Mouse (Mus musculus) G1E (cell line): ENCODE results near the gene Galntl6. TPM values are rescaled to one million over a fixed set of nuclear protein-coding genes. Genes with fewer than 3 reads are reported as not detected.

Source experiments
- ATAC-seq: 2 replicates; pipeline ENCODE4 v1.8.0; 2016; ENCODE audit warnings: mild to moderate bottlenecking; ENCODE audit not compliant: insufficient number of reproducible peaks, poor library complexity, low FRiP score, severe bottlenecking; ENCODE audit errors: extremely low read depth
- DNase-seq: peaks from one replicate; pipeline ENCODE4 v3.0.0; 2012; ENCODE audit warnings: low spot score
- H3K27me3 ChIP-seq: 2 replicates; pipeline ENCODE4 v1.6.1; 2012; ENCODE audit warnings: mild to moderate bottlenecking, low read length, inconsistent platforms; ENCODE audit not compliant: insufficient read depth
- H3K36me3 ChIP-seq: replicated peaks from 2 replicates; pipeline ENCODE3; 2012; ENCODE audit warnings: mild to moderate bottlenecking, inconsistent platforms
- H3K4me1 ChIP-seq: 2 replicates; pipeline ENCODE4 v1.6.1; 2012; ENCODE audit warnings: low read depth, low read length, inconsistent platforms, mixed read lengths; ENCODE audit not compliant: insufficient read depth
- H3K4me3 ChIP-seq: 2 replicates; pipeline ENCODE4 v1.5.1; 2012; ENCODE audit warnings: low read depth, mild to moderate bottlenecking, inconsistent platforms, low read length, moderate library complexity, mixed read lengths
- H3K9me3 ChIP-seq: replicated peaks from 2 replicates; pipeline ENCODE4 v1.6.1; 2012; ENCODE audit warnings: inconsistent platforms
- CTCF ChIP-seq: IDR thresholded peaks from 2 replicates; pipeline ENCODE4 v1.5.1; 2012; ENCODE audit warnings: low read depth, low read length, inconsistent platforms, mixed read lengths
- GATA1 ChIP-seq: IDR thresholded peaks from 2 replicates; pipeline ENCODE4 v1.6.1; 2012; ENCODE audit warnings: borderline replicate concordance, low read length, inconsistent platforms, mixed read lengths
- GATA2 ChIP-seq: IDR thresholded peaks from 2 replicates; pipeline ENCODE4 v1.6.1; 2012; ENCODE audit warnings: low read depth, low read length, inconsistent platforms, borderline replicate concordance
- POLR2AphosphoS5 ChIP-seq: IDR thresholded peaks from 2 replicates; pipeline ENCODE4 v1.6.1; 2012; ENCODE audit warnings: low read depth, low read length, inconsistent platforms; ENCODE audit not compliant: insufficient replicate concordance
- TAL1 ChIP-seq: conservative IDR thresholded peaks from 2 replicates; pipeline ENCODE4 v1.6.1; 2012; ENCODE audit warnings: low read depth, low read length, inconsistent platforms, mixed read lengths
- polyA plus RNA-seq: library from polyadenylated mRNA; stranded (reverse); fragments of >175 nt; gene quantifications from 2 replicates; pipeline ENCODE4 v1.2.3, GENCODE M21; 2012
- total RNA-seq, 2 experiments: library from RNA; stranded (forward) in 1 of 2; stranded (reverse) in 1 of 2; fragments of 200-1000 nt in 1 of 2; fragments of >200 nt in 1 of 2; fragmentation: Nextera tagmentation in 1 of 2; gene quantifications; 2 replicates each; pipeline ENCODE4 v1.2.3; 2014 to 2017

Gene Galntl6
- total and polyA plus RNA-seq, 3 experiments, result 0.05 TPM; not detected in 2

DNA sequence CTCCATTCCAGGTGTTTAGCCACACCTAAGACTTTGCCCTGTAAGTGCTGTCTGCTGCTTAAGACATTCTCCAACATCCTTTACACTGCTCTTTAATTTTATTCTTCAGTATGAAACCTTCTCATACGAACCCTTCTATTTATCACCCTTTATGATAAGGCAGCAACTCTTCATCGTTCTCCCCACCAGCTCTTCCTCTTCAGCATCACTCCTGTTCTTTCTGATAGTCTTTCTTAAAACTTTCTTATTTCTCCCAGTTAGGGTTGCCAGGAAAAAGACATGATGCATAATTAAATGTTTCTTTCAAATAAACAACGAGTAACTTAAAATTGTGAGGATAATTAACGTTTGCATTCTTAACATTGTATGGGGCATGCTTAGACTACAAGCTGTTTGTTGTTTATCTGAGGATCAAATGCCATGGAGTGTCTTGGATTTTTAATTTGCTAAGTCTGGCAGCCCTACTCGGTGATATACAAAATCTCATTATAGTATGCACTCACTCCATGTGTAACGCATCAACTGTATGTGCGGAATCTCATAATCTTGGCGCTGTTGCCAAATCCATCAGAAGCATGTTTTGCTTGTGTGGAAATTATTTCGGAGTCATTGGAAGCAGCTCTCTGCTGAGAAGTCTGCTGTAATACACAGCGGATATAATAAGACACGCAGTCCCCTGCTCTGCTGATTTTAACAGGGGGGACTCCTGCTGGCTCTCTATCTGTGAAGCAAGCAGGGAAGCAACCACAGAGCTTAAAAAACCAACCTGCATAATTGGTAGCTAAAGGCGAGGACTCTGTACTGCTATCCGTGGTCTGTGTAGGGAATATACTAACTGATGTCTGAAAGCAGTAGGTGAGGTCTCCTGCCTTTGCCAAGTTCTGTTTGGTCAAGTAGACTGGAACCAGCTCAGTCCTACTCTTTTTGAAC lies 1069.7 kb downstream of the Galntl6 start:
- Histone ChIP-seq H3K4me3 (no peak overlapping the region), H3K36me3 (no peaks in the 10 kb centered on the region), H3K9me3 (no peaks in the 10 kb centered on the region), H3K4me1 (no peaks in the 10 kb centered on the region), H3K27me3 (peaks cover 5% of the 10 kb centered on the region; the same call in 1 of the 2 replicates)
- TF ChIP-seq CTCF (no peak), TAL1 (no peak), GATA1 (no peak), GATA2 (no peak), POLR2AphosphoS5 (no peak)
- DNase-seq, result no peak
- ATAC-seq, result no peak

DNA sequence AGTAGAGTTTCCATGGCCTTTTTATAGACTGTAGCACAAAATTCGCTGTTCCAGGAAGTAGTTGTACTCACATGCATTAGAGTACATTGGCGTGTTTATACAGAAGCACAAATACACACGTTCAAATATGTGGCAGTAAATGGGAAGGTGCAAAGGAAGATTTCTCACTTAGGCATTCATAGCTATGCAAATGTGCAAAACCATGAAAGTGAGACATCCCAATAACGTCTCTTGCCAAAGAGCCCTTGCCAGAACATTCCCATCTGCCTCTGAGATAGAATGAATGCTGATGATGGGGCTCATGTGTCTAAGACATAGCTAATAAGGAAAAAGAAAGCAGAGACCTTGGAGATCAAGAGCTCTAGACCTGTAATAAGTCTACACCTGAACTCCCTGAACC lies 1071.0 kb downstream of the Galntl6 start:
- Histone ChIP-seq H3K9me3 (no peaks in the 10 kb centered on the region), H3K4me1 (no peaks in the 10 kb centered on the region), H3K36me3 (no peaks in the 10 kb centered on the region), H3K27me3 (peaks cover 12% of the 10 kb centered on the region), H3K4me3 (no peak overlapping the region)
- TF ChIP-seq GATA1 (no peak), TAL1 (no peak), POLR2AphosphoS5 (no peak), GATA2 (no peak), CTCF (no peak)
- DNase-seq (no peak), ATAC-seq (no peak)

DNA sequence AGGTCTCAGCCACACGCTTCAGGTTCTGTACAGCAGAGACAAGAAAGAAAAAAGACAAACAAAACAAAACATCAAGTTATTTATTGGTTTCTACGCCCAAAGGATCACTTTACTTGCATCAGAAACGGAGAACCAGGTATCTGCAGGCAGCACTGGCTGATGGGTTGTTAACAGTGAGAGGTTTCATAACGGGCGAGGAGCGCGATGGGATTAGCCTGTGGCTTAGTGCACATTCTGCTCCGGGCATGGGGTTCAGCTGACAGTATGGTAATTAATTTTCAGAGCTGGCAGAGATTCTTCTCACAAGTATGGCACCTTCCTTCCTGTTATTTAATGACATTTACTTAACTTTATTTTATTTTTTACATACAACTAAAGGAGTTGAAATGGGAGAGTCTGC lies 1075.1 kb downstream of the Galntl6 start:
- DNase-seq (no peak), ATAC-seq (no peak)
- Histone ChIP-seq H3K36me3 (no peaks in the 10 kb centered on the region), H3K4me3 (no peak overlapping the region), H3K9me3 (no peaks in the 10 kb centered on the region), H3K27me3 (peaks cover 12% of the 10 kb centered on the region), H3K4me1 (no peaks in the 10 kb centered on the region)
- TF ChIP-seq GATA2 (no peak), POLR2AphosphoS5 (no peak), TAL1 (no peak), GATA1 (no peak), CTCF (no peak)

DNA sequence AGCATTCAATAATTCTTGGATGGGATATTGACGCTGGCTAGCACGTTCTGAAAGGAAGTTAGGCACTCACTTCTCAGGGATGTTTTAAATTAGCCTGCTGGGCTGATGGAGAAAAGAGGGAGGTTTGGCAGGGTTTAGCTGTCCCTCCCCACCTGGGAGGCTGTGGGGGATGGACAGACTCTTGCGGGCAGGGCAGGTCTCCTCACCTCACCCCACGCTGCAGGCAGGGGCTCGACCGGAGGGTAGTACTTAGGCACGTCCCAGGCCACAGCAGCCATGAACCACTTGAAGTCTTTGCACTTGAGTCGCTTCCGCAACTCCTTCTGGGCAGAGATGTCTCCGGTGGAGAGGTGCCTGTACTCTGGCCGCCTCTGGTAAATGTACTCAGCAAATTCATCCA lies 1075.5 kb downstream of the Galntl6 start:
- Histone ChIP-seq H3K36me3 (no peaks in the 10 kb centered on the region), H3K9me3 (no peaks in the 10 kb centered on the region), H3K4me3 (no peak overlapping the region), H3K4me1 (no peaks in the 10 kb centered on the region), H3K27me3 (peaks cover 12% of the 10 kb centered on the region)
- no peak for ATAC-seq
- DNase-seq, result no peak
- TF ChIP-seq GATA2 (no peak), TAL1 (no peak), GATA1 (no peak), POLR2AphosphoS5 (no peak), CTCF (no peak)

DNA sequence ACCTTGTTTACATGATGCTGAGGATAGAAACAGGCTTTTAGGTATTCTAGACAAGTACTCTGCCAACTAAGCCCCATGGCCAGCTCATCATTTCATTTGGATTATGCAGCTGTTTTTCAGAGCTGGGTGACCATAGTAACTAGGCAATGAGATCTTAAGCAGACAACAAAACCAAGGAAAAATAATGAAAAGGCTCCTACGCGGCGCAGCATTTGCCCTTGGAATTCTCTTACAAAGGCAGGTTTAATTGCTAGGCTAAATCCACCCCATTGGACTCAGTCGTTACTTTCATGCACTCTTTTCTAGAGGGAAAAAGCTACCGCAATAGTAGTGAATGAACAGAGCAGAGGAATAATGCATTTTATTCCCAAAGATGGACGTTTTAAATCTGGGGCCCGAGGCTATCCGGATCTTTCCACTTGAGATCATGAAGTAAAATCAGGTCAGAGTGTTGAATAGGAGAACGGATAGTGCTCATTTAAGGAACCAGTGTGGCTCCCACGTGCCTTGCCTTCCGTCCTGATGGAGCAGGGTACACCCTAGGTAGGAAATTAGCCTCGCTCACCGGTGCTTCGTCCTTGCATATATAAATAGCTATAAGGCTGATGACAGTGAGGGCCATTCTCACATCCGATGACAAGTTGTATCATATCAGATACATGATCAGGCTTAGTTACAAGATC lies 1076.1 kb downstream of the Galntl6 start:
- no peak for TF ChIP-seq GATA2
- no peak for TF ChIP-seq GATA1
- TF ChIP-seq POLR2AphosphoS5, result no peak
- TF ChIP-seq CTCF, result no peak
- no peak for TF ChIP-seq TAL1
- Histone ChIP-seq H3K27me3 (peaks cover 12% of the 10 kb centered on the region), H3K4me1 (no peaks in the 10 kb centered on the region), H3K9me3 (no peaks in the 10 kb centered on the region), H3K4me3 (no peak overlapping the region), H3K36me3 (no peaks in the 10 kb centered on the region)
- ATAC-seq (no peak), DNase-seq (no peak)

DNA sequence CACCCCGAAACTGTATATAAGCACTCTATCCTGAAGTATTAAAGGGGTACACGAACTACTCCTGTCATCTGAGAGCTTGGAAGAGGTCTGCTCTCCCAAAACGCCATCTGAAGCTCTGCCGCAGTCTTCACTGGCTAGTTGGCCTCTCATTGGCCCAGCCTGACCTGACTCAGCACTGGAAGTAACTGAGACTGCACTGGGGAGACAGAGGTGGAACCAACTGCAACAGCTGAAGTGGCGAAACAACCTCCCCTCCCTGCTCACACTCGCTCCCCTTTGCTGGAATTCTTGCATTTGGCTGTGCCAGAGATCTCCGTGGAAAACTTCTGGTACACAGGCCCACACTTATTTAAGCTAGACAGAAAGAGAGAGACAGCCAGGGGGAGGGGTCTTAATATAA lies 1089.3 kb downstream of the Galntl6 start:
- DNase-seq (no peak), ATAC-seq (no peak)
- Histone ChIP-seq H3K4me1 (no peaks in the 10 kb centered on the region), H3K27me3 (peaks cover 3% of the 10 kb centered on the region; the same call in 1 of the 2 replicates), H3K4me3 (no peak overlapping the region), H3K9me3 (no peaks in the 10 kb centered on the region), H3K36me3 (no peaks in the 10 kb centered on the region)
- TF ChIP-seq GATA1, result no peak
